Mouse (Mus musculus): ENCODE measurements at regions not wholly inside any gene's neighbourhood (a gene's known extent, or its start where the extent isn't known, plus 50 kb on each side); places are given as distances from the start of the nearest gene placed in this dataset.

- H3K4me3 ChIP-seq = no peak overlapping the region
- no peaks in the 10 kb centered on the region for H3K27me3 ChIP-seq (ENCODE audit: control insufficient read depth, insufficient read depth, insufficient read length)
- TF ChIP-seq TCF12 (IDR thresholded peaks at IDR 0.05; ENCODE audit: insufficient read depth, poor library complexity, severe bottlenecking) (no peak), REST (IDR thresholded peaks at IDR 0.05; ENCODE audit: insufficient read depth, insufficient read length) (no peak), POLR2A (IDR thresholded peaks at IDR 0.05; ENCODE audit: insufficient read length, low read depth) (no peak), MYOD1 (IDR thresholded peaks at IDR 0.05; ENCODE audit: control insufficient read depth in 1 of 3, insufficient read length in 2 of 3, low read depth in 2 of 3) (no peak), MYOG (IDR thresholded peaks at IDR 0.05; ENCODE audit: control insufficient read depth in 1 of 3, insufficient read depth in 1 of 3, insufficient read length in 2 of 3, low read depth in 2 of 3) (no peak), TCF3 (IDR thresholded peaks at IDR 0.05; ENCODE audit: insufficient read length, low read depth) (no peak), SRF (IDR thresholded peaks at IDR 0.05; ENCODE audit: control insufficient read depth, insufficient read length, low read depth) (no peak), POLR2AphosphoS2 (IDR thresholded peaks at IDR 0.05; ENCODE audit: insufficient read length, low read depth) (no peak), USF1 (IDR thresholded peaks at IDR 0.05; ENCODE audit: low read depth) (no peak), CEBPB (IDR thresholded peaks at IDR 0.05; ENCODE audit: insufficient read depth, poor library complexity, severe bottlenecking) (no peak), MAX (IDR thresholded peaks at IDR 0.05; ENCODE audit: low read depth) (no peak), E2F4 (IDR thresholded peaks at IDR 0.05; ENCODE audit: insufficient read depth) (no peak)
- no peaks in the 10 kb centered on the region for H3K36me3 ChIP-seq (ENCODE audit: control insufficient read depth, insufficient read depth)
- H3K79me2 ChIP-seq (ENCODE audit: control insufficient read depth, insufficient read depth) = no peaks in the 10 kb centered on the region
- H3K4me2 ChIP-seq (ENCODE audit: low read depth) = no peak overlapping the region
- no peak overlapping the region for H3ac ChIP-seq (ENCODE audit: control insufficient read depth, insufficient read length)
Observed at GRCm38 (mm10) chr16:55142431-55143173, 155.2 kb downstream of the Zpld1 start.

DNA sequence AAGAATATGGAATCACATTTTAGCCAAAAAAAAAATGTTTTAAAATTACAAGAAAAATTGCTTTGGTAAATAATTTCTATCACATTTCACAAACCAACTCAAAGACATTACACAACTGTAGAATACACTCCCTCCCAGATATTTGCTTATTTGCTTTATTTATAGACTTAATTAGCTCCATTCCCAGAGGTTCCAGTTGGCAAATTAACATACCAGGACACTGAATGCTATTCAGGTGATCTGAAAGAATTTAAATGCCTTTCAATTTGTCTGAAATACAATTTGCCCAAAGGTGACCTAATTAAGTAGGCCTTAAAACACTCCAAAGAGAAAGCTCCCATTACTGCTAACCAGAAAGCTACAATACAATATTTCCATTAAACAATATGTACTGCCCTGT, 162.8 kb downstream of the Zpld1 start:
- Histone ChIP-seq H3K4me2 (ENCODE audit: low read depth) (no peak overlapping the region), H3K36me3 (ENCODE audit: control insufficient read depth, insufficient read depth) (no peaks in the 10 kb centered on the region), H3K4me3 (no peak overlapping the region), H3K27me3 (ENCODE audit: control insufficient read depth, insufficient read depth, insufficient read length) (no peaks in the 10 kb centered on the region), H3ac (ENCODE audit: control insufficient read depth, insufficient read length) (no peak overlapping the region), H3K79me2 (ENCODE audit: control insufficient read depth, insufficient read depth) (no peaks in the 10 kb centered on the region)
- TF ChIP-seq USF1 (IDR thresholded peaks at IDR 0.05; ENCODE audit: low read depth) (no peak), MAX (IDR thresholded peaks at IDR 0.05; ENCODE audit: low read depth) (no peak), E2F4 (IDR thresholded peaks at IDR 0.05; ENCODE audit: insufficient read depth) (no peak)

- Histone ChIP-seq H3ac (ENCODE audit: control insufficient read depth, insufficient read length) (no peak overlapping the region), H3K36me3 (ENCODE audit: control insufficient read depth, insufficient read depth) (no peaks in the 10 kb centered on the region), H3K27me3 (ENCODE audit: control insufficient read depth, insufficient read depth, insufficient read length) (no peaks in the 10 kb centered on the region), H3K79me2 (ENCODE audit: control insufficient read depth, insufficient read depth) (no peaks in the 10 kb centered on the region), H3K4me3 (no peak overlapping the region), H3K4me2 (ENCODE audit: low read depth) (no peak overlapping the region)
- TF ChIP-seq POLR2AphosphoS2 (IDR thresholded peaks at IDR 0.05; ENCODE audit: insufficient read length, low read depth) (no peak), TCF12 (IDR thresholded peaks at IDR 0.05; ENCODE audit: insufficient read depth, poor library complexity, severe bottlenecking) (no peak), SRF (IDR thresholded peaks at IDR 0.05; ENCODE audit: control insufficient read depth, insufficient read length, low read depth) (no peak), MAX (IDR thresholded peaks at IDR 0.05; ENCODE audit: low read depth) (no peak), POLR2A (IDR thresholded peaks at IDR 0.05; ENCODE audit: insufficient read length, low read depth) (no peak), MYOG (IDR thresholded peaks at IDR 0.05; ENCODE audit: control insufficient read depth in 1 of 3, insufficient read depth in 1 of 3, insufficient read length in 2 of 3, low read depth in 2 of 3) (no peak), E2F4 (IDR thresholded peaks at IDR 0.05; ENCODE audit: insufficient read depth) (no peak), TCF3 (IDR thresholded peaks at IDR 0.05; ENCODE audit: insufficient read length, low read depth) (no peak), CEBPB (IDR thresholded peaks at IDR 0.05; ENCODE audit: insufficient read depth, poor library complexity, severe bottlenecking) (no peak), REST (IDR thresholded peaks at IDR 0.05; ENCODE audit: insufficient read depth, insufficient read length) (no peak), MYOD1 (IDR thresholded peaks at IDR 0.05; ENCODE audit: control insufficient read depth in 1 of 3, insufficient read length in 2 of 3, low read depth in 2 of 3) (no peak), USF1 (IDR thresholded peaks at IDR 0.05; ENCODE audit: low read depth) (no peak)
Observed at GRCm38 (mm10) chr16:55097651-55098050, 200.1 kb downstream of the Zpld1 start.

DNA sequence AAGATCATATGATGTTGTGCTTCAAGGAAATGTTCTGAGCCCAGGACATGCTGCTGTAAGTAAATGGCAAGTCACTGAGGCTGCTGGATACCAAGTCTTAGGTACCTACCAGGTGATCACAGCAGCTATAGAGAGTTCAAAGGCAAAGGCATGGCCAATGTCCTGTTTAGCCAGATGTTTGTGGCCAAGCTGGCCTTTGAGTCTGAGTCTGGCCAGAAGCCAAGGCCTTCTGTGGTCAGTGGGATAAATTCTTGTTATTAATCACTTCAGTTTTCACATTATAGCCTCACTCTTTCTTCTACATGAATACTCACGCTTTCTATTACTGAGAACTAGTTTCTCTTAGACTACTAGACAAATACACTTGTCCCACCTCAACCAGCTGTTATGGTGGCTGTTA, 210.3 kb downstream of the Zpld1 start:
- H3K36me3 ChIP-seq (ENCODE audit: control insufficient read depth, insufficient read depth) = no peaks in the 10 kb centered on the region
- TF ChIP-seq MAX (IDR thresholded peaks at IDR 0.05; ENCODE audit: low read depth) = no peak
- TF ChIP-seq SRF (IDR thresholded peaks at IDR 0.05; ENCODE audit: control insufficient read depth, insufficient read length, low read depth) = no peak
- no peak for TF ChIP-seq TCF3 (IDR thresholded peaks at IDR 0.05; ENCODE audit: insufficient read length, low read depth)
- TF ChIP-seq TCF12 (IDR thresholded peaks at IDR 0.05; ENCODE audit: insufficient read depth, poor library complexity, severe bottlenecking) = no peak
- no peak for TF ChIP-seq MYOG (IDR thresholded peaks at IDR 0.05; ENCODE audit: control insufficient read depth in 1 of 3, insufficient read depth in 1 of 3, insufficient read length in 2 of 3, low read depth in 2 of 3)
- no peak for TF ChIP-seq POLR2AphosphoS2 (IDR thresholded peaks at IDR 0.05; ENCODE audit: insufficient read length, low read depth)

DNA sequence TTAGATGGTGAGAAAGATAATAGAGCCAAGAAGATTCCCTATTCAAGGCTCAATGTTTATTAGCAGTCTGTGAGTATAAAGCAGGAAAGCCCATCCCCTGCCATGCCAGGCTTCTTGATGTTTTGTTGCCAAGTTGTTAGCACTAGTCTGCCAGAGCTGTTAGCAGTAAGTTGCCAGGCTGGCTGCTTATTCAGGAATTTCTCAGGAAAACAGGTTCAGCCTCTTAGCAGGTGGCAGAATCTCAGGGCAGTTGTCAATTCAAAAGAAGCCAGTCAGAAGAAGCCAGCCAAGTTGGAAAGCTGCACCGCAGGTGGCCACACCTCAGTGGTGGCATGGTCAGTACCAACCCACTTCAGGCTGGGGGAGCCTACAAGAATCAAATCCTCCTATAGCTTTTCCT, 221.6 kb downstream of the Zpld1 start:
- no peak for TF ChIP-seq MAX (IDR thresholded peaks at IDR 0.05; ENCODE audit: low read depth)
- TF ChIP-seq SRF (IDR thresholded peaks at IDR 0.05; ENCODE audit: control insufficient read depth, insufficient read length, low read depth) = no peak
- no peak for TF ChIP-seq MYOG (IDR thresholded peaks at IDR 0.05; ENCODE audit: control insufficient read depth in 1 of 3, insufficient read depth in 1 of 3, insufficient read length in 2 of 3, low read depth in 2 of 3)
- no peak for TF ChIP-seq TCF3 (IDR thresholded peaks at IDR 0.05; ENCODE audit: insufficient read length, low read depth)
- no peak for TF ChIP-seq POLR2AphosphoS2 (IDR thresholded peaks at IDR 0.05; ENCODE audit: insufficient read length, low read depth)
- TF ChIP-seq REST (IDR thresholded peaks at IDR 0.05; ENCODE audit: insufficient read depth, insufficient read length) = no peak
- no peak for TF ChIP-seq E2F4 (IDR thresholded peaks at IDR 0.05; ENCODE audit: insufficient read depth)
- no peak for TF ChIP-seq MYOD1 (IDR thresholded peaks at IDR 0.05; ENCODE audit: control insufficient read depth in 1 of 3, insufficient read length in 2 of 3, low read depth in 2 of 3)
- no peak for TF ChIP-seq USF1 (IDR thresholded peaks at IDR 0.05; ENCODE audit: low read depth)
- no peak for TF ChIP-seq CEBPB (IDR thresholded peaks at IDR 0.05; ENCODE audit: insufficient read depth, poor library complexity, severe bottlenecking)
- no peak for TF ChIP-seq TCF12 (IDR thresholded peaks at IDR 0.05; ENCODE audit: insufficient read depth, poor library complexity, severe bottlenecking)
- no peak for TF ChIP-seq POLR2A (IDR thresholded peaks at IDR 0.05; ENCODE audit: insufficient read length, low read depth)

More for the DNA sequence above, 210.3 kb downstream of the Zpld1 start:
- no peaks in the 10 kb centered on the region for H3K27me3 ChIP-seq (ENCODE audit: control insufficient read depth, insufficient read depth, insufficient read length)
- peak overlapping the region; percentile 34 for H3K4me2 ChIP-seq (ENCODE audit: low read depth)
- H3K79me2 ChIP-seq (ENCODE audit: control insufficient read depth, insufficient read depth) = no peaks in the 10 kb centered on the region
- no peak overlapping the region for H3K4me3 ChIP-seq
- H3ac ChIP-seq (ENCODE audit: control insufficient read depth, insufficient read length) = no peak overlapping the region

More for the DNA sequence above, 221.6 kb downstream of the Zpld1 start:
- Histone ChIP-seq H3K79me2 (ENCODE audit: control insufficient read depth, insufficient read depth) (no peaks in the 10 kb centered on the region), H3ac (ENCODE audit: control insufficient read depth, insufficient read length) (no peak overlapping the region), H3K27me3 (ENCODE audit: control insufficient read depth, insufficient read depth, insufficient read length) (no peaks in the 10 kb centered on the region), H3K4me2 (ENCODE audit: low read depth) (no peak overlapping the region), H3K4me3 (no peak overlapping the region), H3K36me3 (ENCODE audit: control insufficient read depth, insufficient read depth) (no peaks in the 10 kb centered on the region)
